ENCODE assay signal across 35 mouse cellular contexts in genomic region chr15:79548226-79548625, GRCm38 (mm10). TPM values are rescaled to one million over a fixed set of nuclear protein-coding genes. Genes with fewer than 3 reads are reported as not detected.
"Had no signal": no experiment of that assay in that cellular context is flagged by ENCODE, and none has a peak within 500 bp of the region (broad histone marks: within the 10 kb centered on the region; RNA-seq: fewer than 3 reads in every experiment).

No protein-coding gene starts in this region.

- H3K4me2 ChIP-seq: embryonic facial prominence, embryonic 12.5 days; embryonic facial prominence, embryonic 15.5 days; forebrain, embryonic 12.5 days; forebrain, embryonic 13.5 days; forebrain, embryonic 15.5 days had no signal

- H3K27me3 ChIP-seq: embryonic facial prominence, embryonic 13.5 days; forebrain, embryonic 12.5 days; forebrain, embryonic 15.5 days had no signal

- H3K27ac ChIP-seq: embryonic facial prominence, embryonic 10.5 days; embryonic facial prominence, embryonic 12.5 days; forebrain, embryonic 13.5 days; forebrain, embryonic 15.5 days; heart, adult 2 months had no signal

- DNase-seq: cerebellum, adult 2 months; cerebellum, adult 8-10 months; cerebellum, adult 9-10 months; cerebellum, adult 9-11 months; cerebellum, postnatal 10 days; cerebellum, postnatal 14 days; cerebellum, postnatal 25 days; cerebellum, postnatal 36 days; embryo, embryonic 11 days; forebrain, postnatal 0 days; gastrocnemius, adult 2 months; gastrocnemius, postnatal 10 days; gastrocnemius, postnatal 14 days; gastrocnemius, postnatal 25 days; gastrocnemius, postnatal 36 days; heart, adult 18-20 months; heart, adult 2 months had no signal

- H3K4me3 ChIP-seq: embryonic facial prominence, embryonic 10.5 days; embryonic facial prominence, embryonic 12.5 days; embryonic facial prominence, embryonic 13.5 days; embryonic facial prominence, embryonic 15.5 days; forebrain, embryonic 12.5 days; forebrain, embryonic 13.5 days; forebrain, embryonic 15.5 days; gastrocnemius, adult 2 months; heart, adult 2 months had no signal

- H3K9me3 ChIP-seq: embryonic facial prominence, embryonic 10.5 days; embryonic facial prominence, embryonic 12.5 days; embryonic facial prominence, embryonic 13.5 days; embryonic facial prominence, embryonic 15.5 days; forebrain, embryonic 10.5 days; forebrain, embryonic 12.5 days; forebrain, embryonic 13.5 days; forebrain, embryonic 15.5 days had no signal

- ATAC-seq: forebrain, embryonic 13.5 days; forebrain, embryonic 14.5 days; forebrain, embryonic 15.5 days; forebrain, embryonic 16.5 days; forebrain, postnatal 0 days had no signal

- H3K9ac ChIP-seq: embryonic facial prominence, embryonic 12.5 days; embryonic facial prominence, embryonic 13.5 days; embryonic facial prominence, embryonic 15.5 days; forebrain, embryonic 12.5 days; forebrain, embryonic 13.5 days; forebrain, embryonic 15.5 days; forebrain, postnatal 0 days had no signal

RNA-seq across cellular contexts. Expression of gene Kdelr3, which starts 32.0 kb away (rescaled TPM):
- total RNA-seq: common myeloid progenitor, adult 5-6 weeks; granulocyte monocyte progenitor cell, adult 5-6 weeks had no signal
- polyA plus RNA-seq: erythroblast, embryonic 14.5 days had no signal

RNA-seq across cellular contexts. Expression of gene Kcnj4, which starts 43.2 kb away (rescaled TPM):
- total RNA-seq: common myeloid progenitor, adult 5-6 weeks; gastrocnemius, adult 18-20 months; gastrocnemius, postnatal 25 days; gastrocnemius, postnatal 36 days; granulocyte monocyte progenitor cell, adult 5-6 weeks had no signal
- polyA plus RNA-seq: embryonic facial prominence, embryonic 10.5 days; embryonic facial prominence, embryonic 11.5 days; embryonic facial prominence, embryonic 12.5 days; embryonic facial prominence, embryonic 13.5 days; erythroblast, embryonic 14.5 days; forebrain, embryonic 10.5 days; forebrain, embryonic 11.5 days; forebrain, embryonic 12.5 days; forebrain, embryonic 13.5 days; gonadal fat pad, adult 2 months had no signal

RNA-seq across cellular contexts. Expression of gene Dmc1, which starts 56.7 kb away (rescaled TPM):
- total RNA-seq: gastrocnemius, adult 18-20 months; gastrocnemius, adult 2 months; gastrocnemius, adult 8-10 months; gastrocnemius, postnatal 25 days; gastrocnemius, postnatal 36 days; heart, adult 18-20 months; heart, adult 2 months had no signal
- polyA plus RNA-seq: erythroblast, embryonic 14.5 days had no signal
